Mouse (Mus musculus): ENCODE measurements around the gene 1600002K03Rik. TPM values are rescaled to one million over a fixed set of nuclear protein-coding genes. Genes with fewer than 3 reads are reported as not detected.
A peak's percentile ranks its signal among the peaks of the same experiment; 100 is the strongest.

1600002K03Rik gene
- polyA plus RNA-seq, 1 experiment from 2014 or later, result 9.5 TPM

DNA sequence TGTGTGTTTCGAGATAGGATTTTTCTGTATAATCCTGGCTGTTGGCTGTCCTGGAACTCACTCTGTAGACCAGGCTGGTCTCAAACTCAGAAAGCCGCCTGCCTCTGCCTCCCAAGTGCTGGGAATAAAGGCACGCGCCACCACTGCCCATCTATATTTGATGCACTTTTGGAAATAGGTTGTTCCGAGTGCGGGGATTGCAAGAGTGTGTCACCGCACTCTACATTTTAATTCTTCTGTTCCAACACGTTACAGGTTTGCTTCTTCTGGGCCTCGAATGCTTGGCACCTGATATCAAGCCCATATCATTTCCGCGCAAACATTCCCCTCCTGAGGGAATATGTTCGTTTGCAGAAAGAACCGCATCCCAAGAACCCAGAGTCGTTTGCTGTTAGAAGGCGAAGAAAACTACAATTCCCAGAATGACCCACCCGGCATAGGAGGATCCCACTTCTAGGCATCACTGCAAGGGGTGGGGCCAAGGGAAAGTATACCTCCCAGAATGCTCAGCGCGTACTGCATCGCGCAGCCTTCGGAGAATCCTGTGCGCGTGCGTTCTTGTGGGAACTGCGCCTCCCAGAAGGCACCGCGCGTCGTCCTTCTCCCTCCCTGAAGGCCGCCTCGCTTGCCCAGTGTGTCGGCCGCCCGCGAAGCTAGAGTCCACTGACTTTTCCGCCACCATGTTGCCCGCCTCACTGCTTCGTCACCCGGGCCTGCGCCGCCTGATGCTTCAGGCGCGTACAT is 30.8 kb upstream of the 1600002K03Rik start:
- peaks cover 53% of the 10 kb centered on the region for H3K4me1 ChIP-seq (replicated peaks)
- WGBS, result under 1% methylated on average over 43 of the region's 43 CpGs

DNA sequence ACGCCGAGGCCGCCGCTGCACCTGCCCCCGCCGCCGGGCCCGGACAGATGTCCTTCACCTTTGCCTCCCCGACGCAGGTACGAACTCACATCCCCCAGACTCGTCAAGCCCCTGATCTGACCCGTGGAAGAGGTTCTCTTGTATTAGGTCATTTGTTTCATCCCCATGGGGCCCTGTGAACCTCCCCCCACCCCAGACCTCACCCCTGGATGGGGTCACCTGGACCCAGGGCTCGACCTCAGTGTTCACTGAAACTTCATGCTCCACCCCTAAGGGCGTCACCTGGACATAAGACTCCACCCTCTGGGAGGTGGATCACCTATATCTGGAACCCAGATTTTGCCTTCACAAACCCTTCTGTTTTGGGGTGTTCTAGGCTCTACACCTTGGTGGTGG is 30.2 kb upstream of the 1600002K03Rik start:
- peaks cover 34% of the 10 kb centered on the region for H3K36me3 ChIP-seq
- H3K4me3 ChIP-seq (replicated peaks), result peak overlapping the region; percentile 75
- H3K9ac ChIP-seq (replicated peaks), result peak overlapping the region; percentile 90
- H3K27ac ChIP-seq, result peak overlapping the region; percentile 68; the same call in 1 of the 2 replicates
- peak overlapping the region; percentile 91 for H3K4me2 ChIP-seq
- H3K9me3 ChIP-seq, result no peaks in the 10 kb centered on the region
- peaks cover 30% of the 10 kb centered on the region for H3K27me3 ChIP-seq
- under 1% methylated on average over 15 of the region's 15 CpGs for WGBS
- ATAC-seq (ENCODE audit: insufficient number of reproducible peaks, insufficient read depth, low FRiP score, low TSS enrichment, low read depth), result no peak
- peaks cover 53% of the 10 kb centered on the region for H3K4me1 ChIP-seq (replicated peaks)

More for the DNA sequence above, 30.8 kb upstream of the 1600002K03Rik start:
- Histone ChIP-seq H3K36me3 (peaks cover 34% of the 10 kb centered on the region), H3K4me2 (peak overlapping the region; percentile 91), H3K9ac (replicated peaks) (peak overlapping the region; percentile 90), H3K4me3 (replicated peaks) (peak overlapping the region; percentile 75), H3K9me3 (no peaks in the 10 kb centered on the region), H3K27ac (peak overlapping the region; percentile 68), H3K27me3 (peaks cover 36% of the 10 kb centered on the region)
- ATAC-seq (ENCODE audit: insufficient number of reproducible peaks, insufficient read depth, low FRiP score, low TSS enrichment, low read depth), result peak; percentile 82

- Histone ChIP-seq H3K27ac (no peak overlapping the region), H3K27me3 (peaks cover 19% of the 10 kb centered on the region), H3K9me3 (no peaks in the 10 kb centered on the region), H3K4me3 (replicated peaks) (no peak overlapping the region; the same call in 1 of the 2 replicates), H3K36me3 (peaks cover 34% of the 10 kb centered on the region), H3K4me1 (replicated peaks) (peaks cover 47% of the 10 kb centered on the region), H3K4me2 (0 out of 2 replicates have a peak overlapping the region, but pooled peaks have one; percentile 91), H3K9ac (replicated peaks) (no peak overlapping the region)
- WGBS, result 91% methylated on average over 7 of the region's 7 CpGs
- no peak for ATAC-seq (ENCODE audit: insufficient number of reproducible peaks, insufficient read depth, low FRiP score, low TSS enrichment, low read depth)
Observed at GRCm38 (mm10) chr10:80143664-80144063, 29.1 kb upstream of the 1600002K03Rik start.

GRCm38 (mm10) chr10:80144159-80144558 is 28.6 kb upstream of the 1600002K03Rik start:
- Histone ChIP-seq H3K4me1 (replicated peaks) (peaks cover 45% of the 10 kb centered on the region), H3K36me3 (peaks cover 34% of the 10 kb centered on the region), H3K9me3 (no peaks in the 10 kb centered on the region), H3K27ac (no peak overlapping the region), H3K9ac (replicated peaks) (no peak overlapping the region), H3K27me3 (peaks cover 14% of the 10 kb centered on the region), H3K4me3 (replicated peaks) (no peak overlapping the region), H3K4me2 (no peak overlapping the region)
- ATAC-seq (ENCODE audit: insufficient number of reproducible peaks, insufficient read depth, low FRiP score, low TSS enrichment, low read depth), result no peak
- WGBS, result 94% methylated on average over 12 of the region's 12 CpGs

GRCm38 (mm10) chr10:80144864-80145838 is 27.6 kb upstream of the 1600002K03Rik start:
- Histone ChIP-seq H3K4me3 (replicated peaks) (peak overlapping the region; percentile 10; the same call in 1 of the 2 replicates), H3K27ac (no peak overlapping the region), H3K4me1 (replicated peaks) (peaks cover 39% of the 10 kb centered on the region), H3K9me3 (no peaks in the 10 kb centered on the region), H3K27me3 (peaks cover 6% of the 10 kb centered on the region; the same call in 1 of the 2 replicates), H3K4me2 (no peak overlapping the region), H3K9ac (replicated peaks) (peak overlapping the region; percentile 12; the same call in 1 of the 2 replicates), H3K36me3 (peaks cover 40% of the 10 kb centered on the region)
- 78% methylated on average over 20 of the region's 20 CpGs for WGBS
- ATAC-seq (ENCODE audit: insufficient number of reproducible peaks, insufficient read depth, low FRiP score, low TSS enrichment, low read depth), result no peak

GRCm38 (mm10) chr10:80145896-80146295 is 26.8 kb upstream of the 1600002K03Rik start:
- no peak overlapping the region for H3K4me2 ChIP-seq
- peak overlapping the region; percentile 10; the same call in 1 of the 2 replicates for H3K4me3 ChIP-seq (replicated peaks)
- 0 out of 2 replicates have a peak overlapping the region, but pooled peaks have one; percentile 12 for H3K9ac ChIP-seq (replicated peaks)

GRCm38 (mm10) chr10:80146568-80147011 is 26.2 kb upstream of the 1600002K03Rik start:
- Histone ChIP-seq H3K9ac (replicated peaks) (no peak overlapping the region), H3K9me3 (no peaks in the 10 kb centered on the region), H3K4me2 (no peak overlapping the region), H3K4me3 (replicated peaks) (0 out of 2 replicates have a peak overlapping the region, but pooled peaks have one; percentile 10), H3K4me1 (replicated peaks) (peaks cover 31% of the 10 kb centered on the region), H3K27me3 (no peaks in the 10 kb centered on the region), H3K27ac (peak overlapping the region; percentile 99; the same call in 1 of the 2 replicates), H3K36me3 (peaks cover 54% of the 10 kb centered on the region)
- WGBS, result 78% methylated on average over 4 of the region's 4 CpGs
- ATAC-seq (ENCODE audit: insufficient number of reproducible peaks, insufficient read depth, low FRiP score, low TSS enrichment, low read depth), result no peak

More at GRCm38 (mm10) chr10:80145896-80146295, 26.8 kb upstream of the 1600002K03Rik start:
- 84% methylated on average over 6 of the region's 6 CpGs for WGBS
- peaks cover 47% of the 10 kb centered on the region for H3K36me3 ChIP-seq
- H3K27me3 ChIP-seq, result no peaks in the 10 kb centered on the region
- no peaks in the 10 kb centered on the region for H3K9me3 ChIP-seq
- no peak overlapping the region for H3K27ac ChIP-seq
- no peak for ATAC-seq (ENCODE audit: insufficient number of reproducible peaks, insufficient read depth, low FRiP score, low TSS enrichment, low read depth)
- peaks cover 35% of the 10 kb centered on the region for H3K4me1 ChIP-seq (replicated peaks)

DNA sequence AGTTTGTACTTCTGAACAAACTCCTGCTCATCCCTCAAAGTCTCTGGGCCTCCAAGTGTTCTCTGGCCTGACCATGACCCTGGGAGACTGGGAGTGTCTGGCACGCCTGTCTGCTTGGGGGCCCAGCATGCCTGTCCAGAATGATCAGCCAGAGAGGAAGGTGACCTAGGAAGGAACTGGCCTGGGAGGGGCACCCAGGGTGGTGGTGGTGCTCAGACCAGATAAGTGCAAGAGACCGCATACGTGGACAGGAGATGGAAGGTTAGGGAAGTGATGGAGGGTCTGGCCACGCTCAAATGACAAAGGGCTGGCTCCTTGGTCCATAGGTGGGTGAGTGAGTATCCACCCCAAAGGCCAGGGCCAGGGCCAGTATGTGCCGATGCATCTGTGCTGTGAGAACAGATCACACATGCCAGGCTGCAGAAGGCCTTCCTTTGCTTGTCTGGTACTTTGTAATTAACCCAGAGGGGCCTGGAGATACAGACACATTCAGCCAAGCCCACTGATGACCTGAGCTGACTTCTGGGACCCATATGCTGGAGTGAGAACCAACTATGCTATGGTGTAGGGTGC is 25.5 kb upstream of the 1600002K03Rik start:
- no peak for ATAC-seq (ENCODE audit: insufficient number of reproducible peaks, insufficient read depth, low FRiP score, low TSS enrichment, low read depth)
- Histone ChIP-seq H3K27me3 (no peaks in the 10 kb centered on the region), H3K9me3 (no peaks in the 10 kb centered on the region), H3K4me2 (peak overlapping the region; percentile 59), H3K4me1 (replicated peaks) (peaks cover 35% of the 10 kb centered on the region), H3K9ac (replicated peaks) (peak overlapping the region; percentile 90), H3K4me3 (replicated peaks) (peak overlapping the region; percentile 97), H3K27ac (peak overlapping the region; percentile 99), H3K36me3 (peaks cover 60% of the 10 kb centered on the region)
- WGBS, result 70% methylated on average over 5 of the region's 5 CpGs

DNA sequence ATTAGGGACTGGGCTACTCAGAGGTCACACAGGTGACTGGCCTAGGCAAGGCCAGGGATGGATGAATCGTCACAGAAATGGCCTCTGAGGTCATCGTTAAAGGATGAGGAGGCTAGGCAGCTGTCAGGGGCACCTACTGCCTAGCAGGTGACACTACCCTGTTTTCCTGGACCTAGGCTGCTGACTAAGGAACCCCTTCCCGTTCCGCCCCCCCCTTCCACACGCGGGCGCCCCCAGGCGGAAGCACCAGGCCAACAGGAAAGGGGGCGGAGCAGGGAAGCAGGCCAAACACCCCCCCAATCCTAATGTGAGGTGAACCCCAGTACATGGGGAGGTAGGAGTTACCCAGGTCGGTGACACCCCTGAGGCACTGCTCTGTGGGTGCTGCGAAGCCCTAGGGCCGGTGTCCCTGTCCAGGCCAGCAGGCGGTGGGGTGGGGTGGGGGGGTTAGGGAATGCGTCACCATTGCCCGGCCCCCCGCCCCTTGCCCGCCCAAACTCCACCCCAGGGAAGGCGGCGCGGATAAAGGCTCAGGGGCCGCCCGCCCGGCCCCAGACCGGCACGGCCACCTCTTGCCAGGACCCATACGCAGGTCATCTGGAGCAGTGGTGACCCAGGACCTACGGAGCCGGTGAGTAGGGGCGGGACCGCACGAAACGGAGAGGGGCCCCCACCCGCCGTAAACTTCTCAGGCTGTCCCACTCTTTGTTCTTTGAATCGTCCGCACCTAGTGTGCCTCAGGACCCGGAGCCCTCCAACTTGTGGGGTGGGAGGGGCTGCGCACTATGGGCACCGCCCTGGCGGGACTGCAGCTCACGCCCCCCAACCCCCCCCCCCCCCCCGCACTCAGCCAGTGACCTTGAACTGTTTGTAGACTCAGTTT is 24.8 kb upstream of the 1600002K03Rik start, which contains the start of gene Midn:
Gene Midn, plus strand, starts transcription at position 554 of the 883 bp plus-strand sequence.
- peak within 1 kb of the TSS; percentile 59 for H3K4me2 ChIP-seq
- H3K4me3 ChIP-seq (replicated peaks), result peak within 1 kb of the TSS; percentile 97
- WGBS, result 2% methylated on average over 41 of the region's 42 CpGs
- peak within 1 kb of the TSS; percentile 99 for H3K27ac ChIP-seq
- H3K27me3 ChIP-seq, result no peaks in the 10 kb centered on the region
- H3K4me1 ChIP-seq (replicated peaks), result peaks cover 37% of the 10 kb centered on the region
- peaks cover 68% of the 10 kb centered on the region for H3K36me3 ChIP-seq
- peak within 1 kb of the TSS; percentile 90 for H3K9ac ChIP-seq (replicated peaks)
- no peaks in the 10 kb centered on the region for H3K9me3 ChIP-seq
- peak; percentile 16 for ATAC-seq (ENCODE audit: insufficient number of reproducible peaks, insufficient read depth, low FRiP score, low TSS enrichment, low read depth)

Measured in limb, embryonic 12.5 days (tissue).